Mouse (Mus musculus) macrophage (primary cell): ENCODE data around the gene Pbx4. TPM values are rescaled to one million over a fixed set of nuclear protein-coding genes. Genes with fewer than 3 reads are reported as not detected.

ENCODE experiments used
- H3K27ac ChIP-seq: fragments of 350-480 bp; formaldehyde crosslinking; 2 replicates; pipeline ENCODE4 v1.9.0; 2021
- H3K36me3 ChIP-seq: fragments of 350-480 bp; formaldehyde crosslinking; 2 replicates; pipeline ENCODE4 v1.9.0; 2021; ENCODE audit errors: inconsistent target
- H3K4me3 ChIP-seq: fragments of 350-480 bp; formaldehyde crosslinking; 2 replicates; pipeline ENCODE4 v1.9.0; 2021; ENCODE audit errors: inconsistent target
- H3K79me2 ChIP-seq: fragments of 350-480 bp; formaldehyde crosslinking; 2 replicates; pipeline ENCODE4 v1.9.0; 2021; ENCODE audit errors: inconsistent target
- WGBS: methylation state at CpG from one replicate; pipeline ENCODE4 v1.1.7; 2026; ENCODE audit warnings: inconsistent platforms; ENCODE audit not compliant: missing documents; 5-methylcytosine and 5-hydroxymethylcytosine counted together
- polyA plus RNA-seq: library from polyadenylated mRNA; stranded (reverse); fragments of 250-400 nt; gene quantifications from 3 replicates; pipeline ENCODE4 v1.2.4, GENCODE M21; 2018; ENCODE audit warnings: inconsistent platforms

Gene Pbx4
- polyA plus RNA-seq, 1 experiment from 2014 or later = 0.34 TPM

- peaks cover 94% of the 10 kb centered on the region for H3K36me3 ChIP-seq
- no peaks in the 10 kb centered on the region for H3K79me2 ChIP-seq
- no peak overlapping the region for H3K27ac ChIP-seq
- no peak overlapping the region for H3K4me3 ChIP-seq
Observed at GRCm38 (mm10) chr8:69802216-69802615, 30.1 kb upstream of the Pbx4 start.

- 97% methylated on average over 7 of the region's 7 CpGs for WGBS
- no peak overlapping the region for H3K4me3 ChIP-seq
- no peaks in the 10 kb centered on the region for H3K79me2 ChIP-seq
- H3K27ac ChIP-seq = no peak overlapping the region
- H3K36me3 ChIP-seq = peaks cover 88% of the 10 kb centered on the region
Observed at GRCm38 (mm10) chr8:69803366-69803765, 28.9 kb upstream of the Pbx4 start.

- H3K27ac ChIP-seq = no peak overlapping the region
- H3K4me3 ChIP-seq = no peak overlapping the region
- 94% methylated on average over 6 of the region's 6 CpGs for WGBS
- peaks cover 76% of the 10 kb centered on the region for H3K36me3 ChIP-seq
- peaks cover 10% of the 10 kb centered on the region for H3K79me2 ChIP-seq
Observed at GRCm38 (mm10) chr8:69804537-69804936, 27.8 kb upstream of the Pbx4 start.

- Histone ChIP-seq H3K79me2 (peaks cover 15% of the 10 kb centered on the region), H3K36me3 (peaks cover 74% of the 10 kb centered on the region), H3K27ac (no peak overlapping the region), H3K4me3 (no peak overlapping the region)
- WGBS = 89% methylated on average over 10 of the region's 10 CpGs
Observed at GRCm38 (mm10) chr8:69805086-69805485, 27.2 kb upstream of the Pbx4 start.

- Histone ChIP-seq H3K79me2 (peaks cover 20% of the 10 kb centered on the region), H3K27ac (no peak overlapping the region), H3K4me3 (no peak overlapping the region), H3K36me3 (peaks cover 74% of the 10 kb centered on the region)
- WGBS = 95% methylated on average over 9 of the region's 9 CpGs
Observed at GRCm38 (mm10) chr8:69805491-69805890, 26.8 kb upstream of the Pbx4 start.

- H3K36me3 ChIP-seq = peaks cover 75% of the 10 kb centered on the region
- no peak overlapping the region for H3K27ac ChIP-seq
- WGBS = 94% methylated on average over 5 of the region's 5 CpGs
Observed at GRCm38 (mm10) chr8:69807236-69807635, 25.1 kb upstream of the Pbx4 start.

GRCm38 (mm10) chr8:69808094-69808863 lies 24.0 kb upstream of the Pbx4 start, which contains the start of gene Gmip:
Gene Gmip, plus strand, starts transcription at chr8:69808679.
- Histone ChIP-seq H3K36me3 (peaks cover 75% of the 10 kb centered on the region), H3K4me3 (peak within 1 kb of the TSS; percentile 71), H3K27ac (peak within 1 kb of the TSS; percentile 91), H3K79me2 (peaks cover 26% of the 10 kb centered on the region)
- WGBS = 8% methylated on average over 18 of the region's 28 CpGs

More at GRCm38 (mm10) chr8:69807236-69807635, 25.1 kb upstream of the Pbx4 start:
- Histone ChIP-seq H3K4me3 (no peak overlapping the region), H3K79me2 (peaks cover 26% of the 10 kb centered on the region)

GRCm38 (mm10) chr8:69808864-69809403 lies 23.4 kb upstream of the Pbx4 start:
- H3K27ac ChIP-seq = peak overlapping the region; percentile 91
- peaks cover 75% of the 10 kb centered on the region for H3K36me3 ChIP-seq
- under 1% methylated on average over 23 of the region's 23 CpGs for WGBS
- peaks cover 26% of the 10 kb centered on the region for H3K79me2 ChIP-seq
- H3K4me3 ChIP-seq = peak overlapping the region; percentile 71

- H3K27ac ChIP-seq = no peak overlapping the region
- peaks cover 26% of the 10 kb centered on the region for H3K79me2 ChIP-seq
- 63% methylated on average over 3 of the region's 3 CpGs for WGBS
- H3K4me3 ChIP-seq = no peak overlapping the region
- peaks cover 75% of the 10 kb centered on the region for H3K36me3 ChIP-seq
Observed at GRCm38 (mm10) chr8:69809820-69810219, 22.5 kb upstream of the Pbx4 start.

GRCm38 (mm10) chr8:69814881-69815280 lies 17.4 kb upstream of the Pbx4 start:
- H3K4me3 ChIP-seq = no peak overlapping the region
- WGBS = 100% methylated on average over 2 of the region's 2 CpGs
- no peak overlapping the region for H3K27ac ChIP-seq
- H3K79me2 ChIP-seq = peaks cover 12% of the 10 kb centered on the region
- H3K36me3 ChIP-seq = peaks cover 96% of the 10 kb centered on the region

- WGBS = 100% methylated on average over 4 of the region's 4 CpGs
- Histone ChIP-seq H3K79me2 (peaks cover 7% of the 10 kb centered on the region), H3K36me3 (peaks cover 95% of the 10 kb centered on the region), H3K27ac (no peak overlapping the region), H3K4me3 (no peak overlapping the region)
Observed at GRCm38 (mm10) chr8:69815396-69815795, 16.9 kb upstream of the Pbx4 start.

- H3K36me3 ChIP-seq = peaks cover 54% of the 10 kb centered on the region
- no peak overlapping the region for H3K27ac ChIP-seq
- 94% methylated on average over 9 of the region's 9 CpGs for WGBS
- H3K79me2 ChIP-seq = no peaks in the 10 kb centered on the region; the same call in 1 of the 2 replicates
- no peak overlapping the region for H3K4me3 ChIP-seq
Observed at GRCm38 (mm10) chr8:69820466-69820865, 11.8 kb upstream of the Pbx4 start.

GRCm38 (mm10) chr8:69821971-69822385 lies 10.3 kb upstream of the Pbx4 start:
- Histone ChIP-seq H3K27ac (no peak overlapping the region), H3K79me2 (no peaks in the 10 kb centered on the region), H3K36me3 (peaks cover 39% of the 10 kb centered on the region), H3K4me3 (peak overlapping the region; percentile 12; the same call in 1 of the 2 replicates)
- WGBS = 2% methylated on average over 10 of the region's 22 CpGs

GRCm38 (mm10) chr8:69822386-69823191 lies 9.7 kb upstream of the Pbx4 start, which contains the start of gene Lpar2:
Gene Lpar2, plus strand, starts transcription at chr8:69822429.
- no peaks in the 10 kb centered on the region for H3K79me2 ChIP-seq
- peaks cover 33% of the 10 kb centered on the region for H3K36me3 ChIP-seq
- 15% methylated on average over 28 of the region's 35 CpGs for WGBS
- H3K4me3 ChIP-seq = peak within 1 kb of the TSS; percentile 12; the same call in 1 of the 2 replicates
- no peak within 1 kb of the TSS for H3K27ac ChIP-seq
